Mouse (Mus musculus) intestine, embryonic 16.5 days (tissue): ENCODE data around the gene Hrg. TPM values are rescaled to one million over a fixed set of nuclear protein-coding genes. Genes with fewer than 3 reads are reported as not detected.
"Not testable (repeated sequence)": the region's sequence is repeated elsewhere in the genome, so short reads cannot be mapped to it uniquely, and the experiment has no call there.

Experiments
- ATAC-seq: fragments of 200-750 bp; cut with Nextera tagmentation; 2 replicates; pipeline ENCODE4 v1.8.0; 2017; ENCODE audit warnings: moderate TSS enrichment, moderate library complexity
- H3K27ac ChIP-seq: fragments of 300-500 bp; sonication (generic); 2 replicates; pipeline ENCODE4 v1.5.1; 2014; ENCODE audit warnings: mild to moderate bottlenecking, low read length
- H3K27me3 ChIP-seq: fragments of 300-500 bp; sonication (generic); replicated peaks from 2 replicates; pipeline ENCODE4 v1.6.1; 2014; ENCODE audit warnings: low read length, control low read depth, mixed read lengths; ENCODE audit not compliant: control insufficient read depth, insufficient read depth
- H3K36me3 ChIP-seq: fragments of 300-500 bp; sonication (generic); 2 replicates; pipeline ENCODE4 v1.6.1; 2014; ENCODE audit warnings: low read length, control low read depth; ENCODE audit not compliant: control insufficient read depth, insufficient read depth
- H3K4me1 ChIP-seq: fragments of 300-500 bp; sonication (generic); 2 replicates; pipeline ENCODE4 v1.6.1; 2014; ENCODE audit warnings: low read length, control low read depth, mixed read lengths; ENCODE audit not compliant: control insufficient read depth, insufficient read depth
- H3K4me2 ChIP-seq: fragments of 300-500 bp; sonication (generic); 2 replicates; pipeline ENCODE4 v1.6.1; 2014; ENCODE audit warnings: low read depth, low read length, control low read depth
- H3K4me3 ChIP-seq: fragments of 300-500 bp; sonication (generic); 2 replicates; pipeline ENCODE4 v1.5.1; 2014; ENCODE audit warnings: mild to moderate bottlenecking, low read length
- H3K9ac ChIP-seq: fragments of 300-500 bp; sonication (generic); 2 replicates; pipeline ENCODE4 v1.6.1; 2014; ENCODE audit warnings: low read depth, low read length
- H3K9me3 ChIP-seq: fragments of 300-500 bp; sonication (generic); 2 replicates; pipeline ENCODE4 v1.6.1; 2016; ENCODE audit warnings: low read length, control low read depth; ENCODE audit not compliant: control insufficient read depth
- WGBS: fragments of 180-500 bp; shearing (Covaris S2); extraction: QIAGEN DNeasy Blood & Tissue Kit; methylation state at CpG from one replicate; pipeline ENCODE4 v1.1.7; 2014; 5-methylcytosine and 5-hydroxymethylcytosine counted together
- polyA plus RNA-seq: library from polyadenylated mRNA; unstranded; fragments of >200 nt; fragmentation: Nextera tagmentation; extraction: Ambion mirVana; gene quantifications from 2 replicates; pipeline ENCODE4 v1.2.1, GENCODE M21; 2015

Hrg gene
- polyA plus RNA-seq, 1 experiment from 2014 or later: not detected

- Histone ChIP-seq H3K9me3 (no peaks in the 10 kb centered on the region), H3K9ac (no peak overlapping the region), H3K27ac (no peak overlapping the region), H3K4me3 (no peak overlapping the region), H3K36me3 (no peaks in the 10 kb centered on the region), H3K27me3 (no peaks in the 10 kb centered on the region), H3K4me2 (no peak overlapping the region), H3K4me1 (no peaks in the 10 kb centered on the region)
- WGBS: 36% methylated on average over 4 of the region's 4 CpGs
- ATAC-seq: no peak
Measured at GRCm38 (mm10) chr16:22953069-22953468, 2.2 kb downstream of the Hrg start.

- no peak overlapping the region for H3K4me3 ChIP-seq
- no peak overlapping the region for H3K4me2 ChIP-seq
- H3K4me1 ChIP-seq: no peaks in the 10 kb centered on the region
- H3K27ac ChIP-seq: no peak overlapping the region
- H3K36me3 ChIP-seq: no peaks in the 10 kb centered on the region
- no peak for ATAC-seq
- WGBS: 67% methylated on average over 13 of the region's 13 CpGs
- H3K9ac ChIP-seq: no peak overlapping the region
- H3K27me3 ChIP-seq: no peaks in the 10 kb centered on the region
- no peaks in the 10 kb centered on the region for H3K9me3 ChIP-seq
Measured at GRCm38 (mm10) chr16:22955397-22956084, 4.7 kb downstream of the Hrg start.

- no peak for ATAC-seq
- Histone ChIP-seq H3K36me3 (no peaks in the 10 kb centered on the region), H3K9me3 (no peaks in the 10 kb centered on the region), H3K4me1 (no peaks in the 10 kb centered on the region), H3K27ac (no peak overlapping the region), H3K4me3 (no peak overlapping the region), H3K4me2 (no peak overlapping the region), H3K27me3 (no peaks in the 10 kb centered on the region), H3K9ac (no peak overlapping the region)
- 85% methylated on average over 11 of the region's 11 CpGs for WGBS
Measured at GRCm38 (mm10) chr16:22956085-22956439, 5.2 kb downstream of the Hrg start.

GRCm38 (mm10) chr16:22961073-22961472, 10.2 kb downstream of the Hrg start:
- 91% methylated on average over 8 of the region's 8 CpGs for WGBS
- ATAC-seq: no peak

GRCm38 (mm10) chr16:22962256-22962655, 11.4 kb downstream of the Hrg start:
- no peaks in the 10 kb centered on the region for H3K9me3 ChIP-seq
- ATAC-seq: no peak
- H3K4me1 ChIP-seq: no peaks in the 10 kb centered on the region
- no peak overlapping the region for H3K4me2 ChIP-seq
- no peak overlapping the region for H3K9ac ChIP-seq
- H3K27ac ChIP-seq: no peak overlapping the region
- H3K4me3 ChIP-seq: no peak overlapping the region
- H3K36me3 ChIP-seq: no peaks in the 10 kb centered on the region
- 82% methylated on average over 5 of the region's 5 CpGs for WGBS
- no peaks in the 10 kb centered on the region for H3K27me3 ChIP-seq

More at GRCm38 (mm10) chr16:22961073-22961472, 10.2 kb downstream of the Hrg start:
- H3K4me3 ChIP-seq: no peak overlapping the region
- H3K9me3 ChIP-seq: no peaks in the 10 kb centered on the region
- H3K27ac ChIP-seq: no peak overlapping the region
- no peaks in the 10 kb centered on the region for H3K4me1 ChIP-seq
- no peak overlapping the region for H3K9ac ChIP-seq
- no peaks in the 10 kb centered on the region for H3K27me3 ChIP-seq
- H3K36me3 ChIP-seq: no peaks in the 10 kb centered on the region
- H3K4me2 ChIP-seq: no peak overlapping the region

- no peak overlapping the region for H3K4me2 ChIP-seq
- H3K27ac ChIP-seq: no peak overlapping the region
- ATAC-seq: no peak
- H3K36me3 ChIP-seq: no peaks in the 10 kb centered on the region
- no peak overlapping the region for H3K9ac ChIP-seq
- no peaks in the 10 kb centered on the region for H3K9me3 ChIP-seq
- H3K27me3 ChIP-seq: no peaks in the 10 kb centered on the region
- H3K4me3 ChIP-seq: no peak overlapping the region
- no peaks in the 10 kb centered on the region for H3K4me1 ChIP-seq
Measured at GRCm38 (mm10) chr16:22963293-22963692, 12.4 kb downstream of the Hrg start.

GRCm38 (mm10) chr16:22967383-22968030, 16.6 kb downstream of the Hrg start:
- Histone ChIP-seq H3K9me3 (no peaks in the 10 kb centered on the region), H3K27me3 (no peaks in the 10 kb centered on the region), H3K36me3 (no peaks in the 10 kb centered on the region), H3K4me3 (no peak overlapping the region), H3K27ac (no peak overlapping the region), H3K4me2 (no peak overlapping the region), H3K9ac (no peak overlapping the region), H3K4me1 (no peaks in the 10 kb centered on the region)
- no peak for ATAC-seq
- WGBS: 70% methylated on average over 1 of the region's 1 CpGs

- not testable (repeated sequence) for H3K36me3 ChIP-seq, H3K4me2 ChIP-seq, H3K4me3 ChIP-seq, H3K27ac ChIP-seq, H3K27me3 ChIP-seq, H3K9me3 ChIP-seq, H3K9ac ChIP-seq, ATAC-seq, H3K4me1 ChIP-seq
- 77% methylated on average over 3 of the region's 3 CpGs for WGBS
Measured at GRCm38 (mm10) chr16:22996951-22997350, 46.1 kb downstream of the Hrg start.
